Mouse (Mus musculus): Measurements from ENCODE around the gene Arhgap25. TPM values are rescaled to one million over a fixed set of nuclear protein-coding genes. Genes with fewer than 3 reads are reported as not detected.

The Arhgap25 gene
- polyA plus RNA-seq, 1 experiment from 2014 or later: 2.8 TPM

GRCm38 (mm10) chr6:87553724-87554123 is 20.7 kb upstream of the Arhgap25 start:
- Histone ChIP-seq H3K27ac (no peak overlapping the region), H3K27me3 (peaks cover 10% of the 10 kb centered on the region), H3K9me3 (replicated peaks) (no peaks in the 10 kb centered on the region), H3K36me3 (no peaks in the 10 kb centered on the region), H3K4me2 (no peak overlapping the region), H3K4me3 (replicated peaks) (no peak overlapping the region), H3K4me1 (replicated peaks) (no peaks in the 10 kb centered on the region), H3K9ac (no peak overlapping the region)
- WGBS (ENCODE audit: insufficient replicate concordance): 53% methylated on average over 3 of the region's 3 CpGs
- ATAC-seq (ENCODE audit: low read depth) (no peak), DNase-seq (no peak)

GRCm38 (mm10) chr6:87552054-87552807 is 19.2 kb upstream of the Arhgap25 start:
- H3K9ac ChIP-seq: no peak overlapping the region
- 26% methylated on average over 7 of the region's 7 CpGs for WGBS (ENCODE audit: insufficient replicate concordance)
- H3K27ac ChIP-seq: no peak overlapping the region
- no peak overlapping the region for H3K4me3 ChIP-seq (replicated peaks)
- no peak for DNase-seq
- ATAC-seq (ENCODE audit: low read depth): no peak
- no peaks in the 10 kb centered on the region for H3K4me1 ChIP-seq (replicated peaks)
- H3K36me3 ChIP-seq: no peaks in the 10 kb centered on the region
- H3K4me2 ChIP-seq: no peak overlapping the region
- peaks cover 10% of the 10 kb centered on the region for H3K27me3 ChIP-seq
- no peaks in the 10 kb centered on the region for H3K9me3 ChIP-seq (replicated peaks)

DNA sequence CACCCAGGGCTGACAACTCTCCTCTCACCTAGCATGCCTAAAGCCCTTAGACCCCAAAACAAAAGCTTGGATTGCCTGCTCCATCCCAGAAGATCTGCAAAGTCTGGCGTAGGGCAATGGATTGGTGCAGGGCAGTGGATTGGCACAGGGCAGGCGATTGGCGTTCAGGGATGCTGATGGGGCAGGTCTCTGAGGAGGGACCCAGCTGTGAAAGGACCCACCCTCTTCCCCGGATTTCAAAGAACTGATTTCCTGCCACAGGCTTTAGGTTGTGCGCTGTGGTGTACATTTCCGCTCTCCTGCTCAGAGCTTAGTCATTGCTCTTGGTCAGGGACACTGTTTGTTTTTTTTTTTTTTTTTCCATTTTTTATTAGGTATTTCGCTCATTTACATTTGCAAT is 14.8 kb upstream of the Arhgap25 start:
- Histone ChIP-seq H3K27me3 (peaks cover 27% of the 10 kb centered on the region), H3K4me2 (no peak overlapping the region), H3K36me3 (no peaks in the 10 kb centered on the region), H3K9ac (no peak overlapping the region), H3K27ac (no peak overlapping the region), H3K4me3 (replicated peaks) (no peak overlapping the region), H3K9me3 (replicated peaks) (no peaks in the 10 kb centered on the region), H3K4me1 (replicated peaks) (peaks cover under 1% of the 10 kb centered on the region)
- DNase-seq (no peak), ATAC-seq (ENCODE audit: low read depth) (no peak)
- 55% methylated on average over 7 of the region's 7 CpGs for WGBS (ENCODE audit: insufficient replicate concordance)

DNA sequence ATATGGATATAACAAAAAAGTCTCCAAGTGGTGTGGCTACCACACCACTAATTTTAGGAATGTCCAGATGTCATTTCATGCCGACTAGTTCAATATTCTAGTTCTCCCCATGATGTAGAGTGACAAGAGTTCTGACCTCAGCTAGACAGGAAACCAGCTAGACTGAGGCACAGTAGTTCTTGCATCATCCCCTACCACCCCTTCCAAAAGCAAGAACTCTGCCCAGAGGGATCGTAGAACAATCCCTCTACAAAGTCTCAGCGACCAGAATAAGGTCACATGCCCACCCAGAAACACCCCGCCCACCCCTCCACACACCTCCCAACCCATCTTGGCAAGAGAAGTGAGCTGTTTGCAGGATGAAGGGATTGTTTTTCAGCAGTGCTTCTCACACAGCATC is 14.4 kb upstream of the Arhgap25 start:
- 41% methylated on average over 4 of the region's 4 CpGs for WGBS (ENCODE audit: insufficient replicate concordance)
- ATAC-seq (ENCODE audit: low read depth) (no peak), DNase-seq (no peak)
- Histone ChIP-seq H3K27me3 (peaks cover 29% of the 10 kb centered on the region), H3K36me3 (no peaks in the 10 kb centered on the region), H3K4me1 (replicated peaks) (peaks cover 5% of the 10 kb centered on the region), H3K4me2 (no peak overlapping the region), H3K27ac (no peak overlapping the region), H3K9ac (no peak overlapping the region), H3K9me3 (replicated peaks) (no peaks in the 10 kb centered on the region), H3K4me3 (replicated peaks) (no peak overlapping the region)

- Histone ChIP-seq H3K4me1 (replicated peaks) (peaks cover 20% of the 10 kb centered on the region), H3K4me2 (no peak overlapping the region), H3K9me3 (replicated peaks) (no peaks in the 10 kb centered on the region), H3K9ac (no peak overlapping the region), H3K4me3 (replicated peaks) (no peak overlapping the region), H3K27me3 (peaks cover 34% of the 10 kb centered on the region), H3K36me3 (no peaks in the 10 kb centered on the region), H3K27ac (no peak overlapping the region)
- 53% methylated on average over 1 of the region's 1 CpGs for WGBS (ENCODE audit: insufficient replicate concordance)
- no peak for ATAC-seq (ENCODE audit: low read depth)
- DNase-seq: no peak
Observed at GRCm38 (mm10) chr6:87545331-87546217, 12.5 kb upstream of the Arhgap25 start.

GRCm38 (mm10) chr6:87542027-87542426 is 9.0 kb upstream of the Arhgap25 start:
- WGBS (ENCODE audit: insufficient replicate concordance): 4% methylated on average over 9 of the region's 9 CpGs
- Histone ChIP-seq H3K9ac (0 out of 2 replicates have a peak overlapping the region, but pooled peaks have one; percentile 8), H3K4me2 (peak overlapping the region; percentile 42), H3K27ac (0 out of 2 replicates have a peak overlapping the region, but pooled peaks have one; percentile 20), H3K36me3 (no peaks in the 10 kb centered on the region), H3K9me3 (replicated peaks) (no peaks in the 10 kb centered on the region), H3K4me1 (replicated peaks) (peaks cover 20% of the 10 kb centered on the region), H3K27me3 (peaks cover 69% of the 10 kb centered on the region), H3K4me3 (replicated peaks) (no peak overlapping the region; the same call in 1 of the 2 replicates)
- ATAC-seq (ENCODE audit: low read depth): peak; percentile 92
- peak; percentile 59 for DNase-seq

DNA sequence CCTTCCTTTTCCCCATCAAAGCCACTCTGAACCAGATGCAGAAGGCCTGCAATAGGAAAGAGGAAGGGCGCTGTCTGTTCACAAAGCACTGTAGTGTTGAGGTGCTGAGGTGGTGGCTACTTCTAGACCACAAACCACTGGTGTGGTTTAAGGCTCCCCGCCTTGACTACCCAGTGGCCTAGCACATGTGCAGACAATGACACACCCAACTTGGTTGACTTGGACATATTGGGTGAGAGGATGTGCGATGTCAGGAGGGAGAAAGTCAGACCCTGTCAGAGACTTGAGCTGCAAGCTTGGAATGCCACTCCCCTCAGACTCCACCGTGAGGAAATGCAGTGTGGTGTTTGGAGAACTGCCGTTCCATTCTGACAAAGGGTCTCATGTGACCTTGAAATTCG is 8.1 kb upstream of the Arhgap25 start:
- H3K27ac ChIP-seq: no peak overlapping the region
- ATAC-seq (ENCODE audit: low read depth): no peak

GRCm38 (mm10) chr6:87538376-87539270 is 5.6 kb upstream of the Arhgap25 start:
- Histone ChIP-seq H3K4me2 (no peak overlapping the region), H3K36me3 (no peaks in the 10 kb centered on the region), H3K27me3 (peaks cover 66% of the 10 kb centered on the region), H3K9me3 (replicated peaks) (no peaks in the 10 kb centered on the region), H3K9ac (no peak overlapping the region), H3K27ac (no peak overlapping the region), H3K4me1 (replicated peaks) (peaks cover 37% of the 10 kb centered on the region), H3K4me3 (replicated peaks) (no peak overlapping the region)
- DNase-seq (no peak), ATAC-seq (ENCODE audit: low read depth) (no peak)
- WGBS (ENCODE audit: insufficient replicate concordance): 62% methylated on average over 15 of the region's 15 CpGs

More for the DNA sequence above, 8.1 kb upstream of the Arhgap25 start:
- Histone ChIP-seq H3K9me3 (replicated peaks) (no peaks in the 10 kb centered on the region), H3K27me3 (peaks cover 77% of the 10 kb centered on the region), H3K9ac (no peak overlapping the region), H3K4me2 (no peak overlapping the region), H3K4me1 (replicated peaks) (peaks cover 20% of the 10 kb centered on the region), H3K36me3 (no peaks in the 10 kb centered on the region), H3K4me3 (replicated peaks) (no peak overlapping the region)
- no peak for DNase-seq
- 17% methylated on average over 6 of the region's 6 CpGs for WGBS (ENCODE audit: insufficient replicate concordance)

DNA sequence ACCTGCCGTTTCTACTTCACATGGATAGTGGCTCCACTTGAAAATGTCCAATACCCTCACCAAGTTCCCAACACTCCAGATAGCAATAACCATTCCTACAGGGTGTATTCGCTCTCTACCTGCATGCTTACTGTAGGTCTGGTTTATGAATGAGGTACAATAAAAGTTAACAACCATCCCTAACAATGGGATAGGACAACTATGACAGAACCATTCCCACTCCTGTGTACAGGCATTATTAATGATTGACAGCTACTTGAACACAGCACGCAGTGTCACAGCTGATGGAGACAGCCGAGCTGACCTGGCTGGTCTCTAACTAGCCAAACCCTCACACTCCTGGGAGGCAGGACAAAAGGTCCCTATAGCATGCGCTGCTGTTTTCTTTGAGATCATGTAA is 4.6 kb upstream of the Arhgap25 start:
- no peaks in the 10 kb centered on the region for H3K9me3 ChIP-seq (replicated peaks)
- peaks cover 42% of the 10 kb centered on the region for H3K4me1 ChIP-seq (replicated peaks)
- no peak overlapping the region for H3K4me2 ChIP-seq
- DNase-seq: no peak
- no peak for ATAC-seq (ENCODE audit: low read depth)
- H3K27me3 ChIP-seq: peaks cover 63% of the 10 kb centered on the region
- no peak overlapping the region for H3K27ac ChIP-seq
- no peak overlapping the region for H3K9ac ChIP-seq
- no peaks in the 10 kb centered on the region for H3K36me3 ChIP-seq
- WGBS (ENCODE audit: insufficient replicate concordance): 68% methylated on average over 5 of the region's 5 CpGs
- H3K4me3 ChIP-seq (replicated peaks): no peak overlapping the region

DNA sequence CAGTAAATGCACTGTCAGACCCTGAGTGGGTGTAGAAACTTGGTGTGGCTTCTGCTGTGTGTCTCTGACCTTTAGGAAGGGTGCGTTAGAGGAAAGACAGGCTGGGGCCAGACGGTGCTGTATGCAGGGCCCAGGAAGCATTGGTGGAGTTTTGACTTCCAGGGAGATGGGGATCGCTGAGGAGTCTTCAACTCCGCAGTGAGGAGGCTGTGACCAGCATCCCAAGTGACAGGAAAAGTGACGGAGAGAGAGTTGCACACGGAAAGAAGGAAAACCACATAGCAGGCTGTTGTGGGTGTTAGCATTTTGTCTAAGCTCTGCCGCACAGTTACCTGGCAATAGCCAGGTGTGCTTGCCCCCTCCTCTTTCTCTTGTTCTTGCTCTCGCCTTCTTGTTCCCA is 3.2 kb upstream of the Arhgap25 start:
- Histone ChIP-seq H3K4me1 (replicated peaks) (peaks cover 33% of the 10 kb centered on the region), H3K36me3 (no peaks in the 10 kb centered on the region), H3K27me3 (peaks cover 60% of the 10 kb centered on the region), H3K9me3 (replicated peaks) (no peaks in the 10 kb centered on the region), H3K4me2 (no peak overlapping the region), H3K9ac (no peak overlapping the region), H3K4me3 (replicated peaks) (no peak overlapping the region), H3K27ac (no peak overlapping the region)
- ATAC-seq (ENCODE audit: low read depth) (no peak), DNase-seq (no peak)
- WGBS (ENCODE audit: insufficient replicate concordance): 63% methylated on average over 8 of the region's 8 CpGs

GRCm38 (mm10) chr6:87535651-87536050 is 2.6 kb upstream of the Arhgap25 start:
- H3K4me2 ChIP-seq: no peak overlapping the region
- ATAC-seq (ENCODE audit: low read depth): no peak
- H3K4me3 ChIP-seq (replicated peaks): no peak overlapping the region
- WGBS (ENCODE audit: insufficient replicate concordance): 53% methylated on average over 9 of the region's 9 CpGs
- H3K9me3 ChIP-seq (replicated peaks): no peaks in the 10 kb centered on the region
- no peak for DNase-seq
- peaks cover 32% of the 10 kb centered on the region for H3K4me1 ChIP-seq (replicated peaks)
- no peaks in the 10 kb centered on the region for H3K36me3 ChIP-seq
- peaks cover 56% of the 10 kb centered on the region for H3K27me3 ChIP-seq
- H3K27ac ChIP-seq: no peak overlapping the region
- no peak overlapping the region for H3K9ac ChIP-seq
